Mouse (Mus musculus): ENCODE results near the gene Ptpre. TPM values are rescaled to one million over a fixed set of nuclear protein-coding genes. Genes with fewer than 3 reads are reported as not detected.

Ptpre gene
- total and polyA plus RNA-seq, 3 experiments = 2.3 to 6.9 (median 3.7) TPM

- Histone ChIP-seq H3K27ac (ENCODE audit: insufficient read depth, low read depth) (no peak overlapping the region), H3K9ac (ENCODE audit: insufficient read depth, low read depth) (no peak overlapping the region), H3K27me3 (replicated peaks) (no peaks in the 10 kb centered on the region), H3K79me2 (replicated peaks; ENCODE audit: control insufficient read depth, extremely low read depth, insufficient read depth, poor library complexity, severe bottlenecking) (peaks cover 52% of the 10 kb centered on the region), H3K4me3 (replicated peaks in 1 of 3; ENCODE audit: low read depth in 2 of 3, low read length in 2 of 3, poor library complexity in 1 of 3) (no peak overlapping the region), H3K4me2 (ENCODE audit: insufficient read depth, low read depth, poor library complexity, severe bottlenecking) (no peak overlapping the region), H3K4me1 (ENCODE audit: control insufficient read depth in 1 of 2, insufficient read depth in 2 of 2) (no peaks in the 10 kb centered on the region), H3K9me3 (replicated peaks; ENCODE audit: low read length) (no peaks in the 10 kb centered on the region), H3K36me3 (replicated peaks in 1 of 2; ENCODE audit: control insufficient read depth in 1 of 2, insufficient read depth in 1 of 2, low read length in 1 of 2) (peaks cover 85 to 93% of the 10 kb centered on the region in 2 experiments)
- dilution Hi-C loops (cut with MboI; ENCODE audit: extremely low pct_ligation_motif_present, extremely low pct_unique_long_range_greater_than_20kb, low sequenced_read_pairs) (no loop called here), in situ Hi-C loops (cut with MboI; ENCODE audit: low pct_ligation_motif_present, low pct_unique_long_range_greater_than_20kb, low sequenced_read_pairs) (no loop called here)
- TF ChIP-seq USF1 (IDR thresholded peaks at IDR 0.05; ENCODE audit: low read depth, low read length) (no peak), ZNF384 (IDR thresholded peaks at IDR 0.05; ENCODE audit: low read depth, low read length) (no peak)
- DNase-seq (ENCODE audit: extremely low read depth) = no peak
Observed at GRCm38 (mm10) chr7:135703600-135704148, 166.4 kb downstream of the Ptpre start.

- H3K79me2 ChIP-seq (replicated peaks; ENCODE audit: control insufficient read depth, extremely low read depth, insufficient read depth, poor library complexity, severe bottlenecking) = peaks cover 53% of the 10 kb centered on the region
- dilution Hi-C loops (cut with MboI; ENCODE audit: extremely low pct_ligation_motif_present, extremely low pct_unique_long_range_greater_than_20kb, low sequenced_read_pairs) = no loop called here
- peaks cover 87 to 96% of the 10 kb centered on the region in 2 experiments for H3K36me3 ChIP-seq (replicated peaks in 1 of 2; ENCODE audit: control insufficient read depth in 1 of 2, insufficient read depth in 1 of 2, low read length in 1 of 2)
- DNase-seq (ENCODE audit: extremely low read depth) = no peak
- in situ Hi-C loops (cut with MboI; ENCODE audit: low pct_ligation_motif_present, low pct_unique_long_range_greater_than_20kb, low sequenced_read_pairs) = no loop called here
- no peaks in the 10 kb centered on the region for H3K4me1 ChIP-seq (ENCODE audit: control insufficient read depth in 1 of 2, insufficient read depth in 2 of 2)
- no peak overlapping the region for H3K27ac ChIP-seq (ENCODE audit: insufficient read depth, low read depth)
- H3K9me3 ChIP-seq (replicated peaks; ENCODE audit: low read length) = no peaks in the 10 kb centered on the region
- no peak overlapping the region for H3K9ac ChIP-seq (ENCODE audit: insufficient read depth, low read depth)
- no peak overlapping the region for H3K4me3 ChIP-seq (replicated peaks in 1 of 3; ENCODE audit: low read depth in 2 of 3, low read length in 2 of 3, poor library complexity in 1 of 3)
- no peak overlapping the region for H3K4me2 ChIP-seq (ENCODE audit: insufficient read depth, low read depth, poor library complexity, severe bottlenecking)
- TF ChIP-seq TCF12 (IDR thresholded peaks at IDR 0.05; ENCODE audit: low read depth, low read length) = no peak
- no peak for TF ChIP-seq HCFC1 (IDR thresholded peaks at IDR 0.05; ENCODE audit: low read depth, low read length)
- no peak for TF ChIP-seq JUN (IDR thresholded peaks at IDR 0.05; ENCODE audit: insufficient read depth, low read depth, low read length)
- TF ChIP-seq ZNF384 (IDR thresholded peaks at IDR 0.05; ENCODE audit: low read depth, low read length) = no peak
- TF ChIP-seq UBTF (IDR thresholded peaks at IDR 0.05; ENCODE audit: low read depth, low read length) = no peak
- no peak for TF ChIP-seq GABPA (IDR thresholded peaks at IDR 0.05; ENCODE audit: insufficient replicate concordance, low read depth, low read length)
- TF ChIP-seq USF1 (IDR thresholded peaks at IDR 0.05; ENCODE audit: low read depth, low read length) = no peak
- no peak for TF ChIP-seq BHLHE40 (IDR thresholded peaks at IDR 0.05; ENCODE audit: low read depth, low read length)
- no peak for TF ChIP-seq POLR2AphosphoS2 (IDR thresholded peaks at IDR 0.05; ENCODE audit: low read depth, low read length)
- no peak for TF ChIP-seq MYC (IDR thresholded peaks at IDR 0.05; ENCODE audit: low read depth, low read length)
- TF ChIP-seq ZKSCAN1 (IDR thresholded peaks at IDR 0.05; ENCODE audit: borderline replicate concordance, low read depth, low read length) = no peak
- no peak for TF ChIP-seq JUND (conservative IDR thresholded peaks at IDR 0.05; ENCODE audit: low read depth, low read length)
- no peak for TF ChIP-seq TBP (conservative IDR thresholded peaks at IDR 0.05; ENCODE audit: low read depth, low read length)
- H3K27me3 ChIP-seq (replicated peaks) = no peaks in the 10 kb centered on the region
Observed at GRCm38 (mm10) chr7:135704251-135704650, 167.0 kb downstream of the Ptpre start.
